Mouse (Mus musculus) left cerebral cortex, adult 11 months (tissue): ENCODE measurements at regions not wholly inside any gene's neighbourhood (a gene's known extent, or its start where the extent isn't known, plus 50 kb on each side); places are given as distances from the start of the nearest gene placed in this dataset.
"Not testable (repeated sequence)": the region's sequence is repeated elsewhere in the genome, so short reads cannot be mapped to it uniquely, and the experiment has no call there.

Source experiments
- DNase-seq: peaks from one replicate; pipeline ENCODE4 v3.0.0; 2022; ENCODE audit warnings: low spot score

DNA sequence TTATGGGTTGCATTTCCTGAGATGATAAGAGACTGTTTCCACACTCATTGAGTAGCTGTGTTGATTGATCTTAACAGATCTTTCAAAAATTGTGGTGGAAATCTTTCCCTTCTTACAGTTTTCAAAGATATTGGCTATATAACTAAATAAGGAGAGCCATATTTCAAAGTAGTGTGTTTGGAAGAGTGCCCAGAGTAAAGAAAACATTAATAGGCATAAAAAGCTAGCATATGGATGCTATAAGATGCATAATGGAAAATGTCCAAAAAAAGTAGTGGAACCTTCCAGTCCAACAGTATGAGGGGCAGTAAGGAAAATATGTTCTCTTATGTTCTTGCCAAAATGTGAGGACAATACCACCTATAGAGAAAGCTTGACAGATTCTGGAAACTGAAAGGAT lies 137.2 kb upstream of the Speer3 start:
- no peak for DNase-seq

- not testable (repeated sequence) for DNase-seq
These were observed 133.1 kb upstream of the Speer3 start for GRCm38 (mm10) chr5:13658301-13658700.

- no peak for DNase-seq
These were observed 131.9 kb upstream of the Speer3 start for GRCm38 (mm10) chr5:13659514-13659913.

DNA sequence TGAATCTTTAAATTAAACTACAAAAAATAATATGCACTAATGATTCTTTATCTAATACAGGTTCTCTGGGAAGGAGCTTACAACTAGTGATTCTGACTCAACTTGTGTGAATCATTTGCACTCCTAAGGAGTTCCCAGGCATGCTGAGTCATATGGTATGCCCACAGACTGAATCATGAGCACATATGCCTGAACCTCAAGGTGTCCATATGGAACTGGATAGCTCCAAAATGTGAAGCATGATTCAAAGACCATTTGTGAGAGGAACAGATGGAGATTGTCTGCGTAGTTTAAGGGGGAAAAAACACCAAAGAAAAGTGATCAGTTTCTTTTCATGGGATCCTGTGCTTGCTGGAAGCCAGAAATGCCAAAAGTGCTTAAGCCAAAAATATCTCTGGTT lies 124.0 kb upstream of the Speer3 start:
- peak; percentile 59 for DNase-seq

GRCm38 (mm10) chr5:13668840-13669239 lies 122.6 kb upstream of the Speer3 start:
- DNase-seq = no peak

- DNase-seq = no peak
These were observed 100.3 kb upstream of the Speer3 start for GRCm38 (mm10) chr5:13690929-13691806.

DNA sequence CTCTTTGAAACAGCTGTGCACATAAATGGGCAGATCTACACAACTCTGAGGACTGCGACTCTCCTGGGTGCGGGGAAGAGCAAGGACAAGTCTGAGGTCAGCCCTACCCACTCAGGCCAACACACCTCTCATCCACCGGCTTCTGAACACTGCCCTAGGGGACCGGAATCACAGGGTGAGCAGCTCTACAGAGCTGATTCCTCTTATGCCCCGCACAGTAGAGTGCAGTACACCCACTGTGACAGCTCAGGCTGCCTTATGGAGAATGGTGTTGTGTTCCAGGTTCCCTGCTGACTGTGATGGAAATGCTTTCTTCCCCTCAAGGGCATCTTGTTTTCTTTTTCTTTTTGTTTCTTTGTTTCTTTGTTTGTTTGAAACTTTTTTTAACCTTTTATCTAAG lies 96.6 kb upstream of the Speer3 start:
- no peak for DNase-seq
